Mouse (Mus musculus) heart, adult 2 months (tissue): ENCODE measurements around the gene Zfand4. TPM values are rescaled to one million over a fixed set of nuclear protein-coding genes. Genes with fewer than 3 reads are reported as not detected.

Source experiments
- DNase-seq, 2 experiments: peaks; one replicate each; pipeline ENCODE4 v3.0.0; 2021
- H3K27ac ChIP-seq: fragments of 200-600 bp; 2 replicates; pipeline ENCODE4 v1.8.1; 2022
- H3K27me3 ChIP-seq: fragments of 200-500 bp; 2 replicates; pipeline ENCODE4 v1.6.1; 2012; ENCODE audit warnings: mild to moderate bottlenecking, low read length, inconsistent platforms, mixed read lengths; ENCODE audit not compliant: control insufficient read depth, insufficient read depth
- H3K36me3 ChIP-seq: fragments of 200-500 bp; 2 replicates; pipeline ENCODE4 v1.6.1; 2012; ENCODE audit warnings: low read length, inconsistent platforms; ENCODE audit not compliant: control insufficient read depth, insufficient read depth
- H3K4me1 ChIP-seq: fragments of 200-500 bp; 2 replicates; pipeline ENCODE4 v1.6.1; 2011; ENCODE audit warnings: low read length; ENCODE audit not compliant: control insufficient read depth, insufficient read depth
- H3K4me3 ChIP-seq: fragments of 200-600 bp; 2 replicates; pipeline ENCODE4 v1.8.1; 2022
- H3K79me2 ChIP-seq: fragments of 200-500 bp; replicated peaks from 2 replicates; pipeline ENCODE4 v1.6.1; 2012; ENCODE audit warnings: mild to moderate bottlenecking, inconsistent platforms, low read length, moderate library complexity, mixed read lengths; ENCODE audit not compliant: control insufficient read depth, insufficient read depth
- H3K9ac ChIP-seq: fragments of 200-500 bp; 2 replicates; pipeline ENCODE4 v1.6.1; 2012; ENCODE audit warnings: low read depth, mild to moderate bottlenecking, control low read depth, inconsistent platforms, low read length, mixed read lengths
- CTCF ChIP-seq: fragments of 200-600 bp; IDR thresholded peaks from 2 replicates; pipeline ENCODE4 v1.8.1; 2022; ENCODE audit warnings: antibody characterized with exemption, mild to moderate bottlenecking, moderate library complexity
- EP300 ChIP-seq: fragments of 200-500 bp; IDR thresholded peaks from 2 replicates; pipeline ENCODE4 v1.6.1; 2011; ENCODE audit warnings: low read depth, low read length, control low read depth; ENCODE audit not compliant: insufficient read depth
- POLR2A ChIP-seq: fragments of 200-500 bp; IDR thresholded peaks from 2 replicates; pipeline ENCODE4 v1.6.1; 2011; ENCODE audit warnings: mild to moderate bottlenecking, low read depth, low read length, control low read depth; ENCODE audit not compliant: insufficient read depth
- WGBS: fragments of 180-500 bp; shearing (Covaris S2); methylation state at CpG from one replicate; pipeline ENCODE4 v1.1.7; 2018; 5-methylcytosine and 5-hydroxymethylcytosine counted together
- intact Hi-C: fragments of 180-260 bp; cut with DNase I; formaldehyde crosslinking; loops from one replicate; pipeline ENCODE4 v1.15.1; 2025
- polyA plus RNA-seq: library from polyadenylated mRNA; depleted of rRNA; stranded (reverse); fragments of >200 nt; gene quantifications from 2 replicates; pipeline ENCODE4 v1.2.3, GENCODE M21; 2012
- total RNA-seq, 2 experiments: library from RNA; stranded (reverse); gene quantifications; 2 replicates each; pipeline ENCODE4 v1.2.3; 2021

Zfand4 gene
- total and polyA plus RNA-seq, 3 experiments, result 1.8 to 4.0 (median 3.2) TPM

DNA sequence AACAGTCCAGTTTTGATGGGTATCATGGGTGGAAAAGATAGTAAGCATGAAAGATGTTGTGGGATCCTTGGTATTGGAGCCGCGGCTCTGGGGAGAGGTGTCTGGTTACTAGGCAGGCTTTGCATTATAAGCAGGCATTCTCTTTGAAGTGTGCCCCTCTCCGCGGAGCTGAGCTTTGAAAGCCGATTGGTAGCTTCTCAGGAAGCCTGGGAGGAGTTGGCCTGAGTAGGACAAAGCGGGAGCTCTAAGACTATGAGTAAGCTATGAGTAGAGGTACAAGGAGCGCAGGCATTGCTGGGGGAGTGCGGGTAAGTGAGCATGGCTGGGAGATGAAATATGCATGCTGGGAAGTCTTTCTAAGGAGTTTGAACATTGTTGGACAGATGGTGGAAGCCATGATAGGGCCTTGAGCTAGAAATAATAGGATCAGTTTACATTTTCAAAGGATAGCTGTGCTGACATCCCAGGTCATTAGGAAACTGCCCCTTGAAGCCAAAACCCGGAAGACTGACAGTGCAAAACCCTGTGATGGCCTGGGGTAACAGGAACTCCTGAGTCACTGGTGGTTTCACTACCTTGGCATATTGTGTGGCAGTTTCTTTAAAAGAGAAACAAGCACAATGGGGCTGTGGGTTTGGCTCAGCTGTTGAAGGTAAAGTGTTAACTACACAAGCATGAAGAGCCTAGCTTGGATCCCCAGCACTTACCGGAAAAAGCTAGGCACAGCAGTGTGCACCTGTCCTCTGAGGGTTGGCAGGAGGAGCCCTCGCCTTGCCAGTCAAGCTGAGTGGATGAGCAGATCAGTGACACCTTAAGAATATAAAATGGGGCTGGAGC is 2.5 kb downstream of the Zfand4 start:
- no peak for DNase-seq
- 0 out of 2 replicates have a peak, but pooled peaks cover 2% of the 10 kb centered on the region for H3K79me2 ChIP-seq
- H3K36me3 ChIP-seq, result no peaks in the 10 kb centered on the region
- TF ChIP-seq EP300 (no peak), CTCF (no peak), POLR2A (no peak)
- H3K4me3 ChIP-seq, result no peak overlapping the region
- intact Hi-C loops, result no loop called here
- H3K9ac ChIP-seq, result no peak overlapping the region
- no peaks in the 10 kb centered on the region for H3K27me3 ChIP-seq
- H3K4me1 ChIP-seq, result no peaks in the 10 kb centered on the region
- H3K27ac ChIP-seq, result no peak overlapping the region
- WGBS, result 54% methylated on average over 11 of the region's 11 CpGs

DNA sequence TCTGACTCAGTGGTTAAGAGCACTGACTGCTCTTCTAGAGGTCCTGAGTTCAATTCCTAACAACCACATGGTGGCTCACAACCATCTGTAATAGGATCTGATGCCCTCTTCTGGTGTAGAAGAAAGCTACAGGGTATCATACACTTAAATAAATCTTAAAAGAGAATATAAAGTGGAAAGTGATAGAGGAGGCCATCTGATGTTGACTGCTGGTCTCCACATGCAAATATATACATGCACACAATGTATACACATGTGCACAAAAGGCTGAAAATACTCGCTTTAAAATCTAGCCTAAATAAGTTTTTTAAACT is 3.0 kb downstream of the Zfand4 start:
- Histone ChIP-seq H3K4me1 (no peaks in the 10 kb centered on the region), H3K79me2 (0 out of 2 replicates have a peak, but pooled peaks cover 2% of the 10 kb centered on the region), H3K27ac (no peak overlapping the region), H3K4me3 (no peak overlapping the region), H3K36me3 (no peaks in the 10 kb centered on the region), H3K27me3 (no peaks in the 10 kb centered on the region), H3K9ac (no peak overlapping the region)
- TF ChIP-seq CTCF, result peak; percentile 31; the same call in 1 of the 2 replicates
- no peak for TF ChIP-seq EP300
- TF ChIP-seq POLR2A, result no peak
- 98% methylated on average over 1 of the region's 1 CpGs for WGBS
- no peak for DNase-seq
- intact Hi-C loops, result no loop called here

DNA sequence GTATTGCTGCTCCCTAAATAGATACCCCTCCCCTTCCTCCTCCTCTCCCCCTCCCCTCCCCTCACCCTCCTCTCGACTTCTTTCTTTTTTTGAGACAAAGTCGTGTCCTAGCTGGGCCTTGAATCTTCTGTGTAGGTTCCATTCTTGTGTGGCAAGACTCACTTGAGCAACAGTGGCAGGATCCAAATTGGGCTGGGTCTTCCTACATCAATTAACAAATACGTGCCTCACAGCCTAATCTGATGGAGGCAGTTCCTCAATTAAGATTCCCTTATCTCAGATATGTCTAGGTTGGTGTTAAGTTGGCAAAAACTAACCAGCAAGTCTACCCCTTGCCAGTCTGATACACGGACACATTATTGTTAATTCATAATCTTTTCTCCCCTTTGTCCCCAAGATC is 11.7 kb downstream of the Zfand4 start:
- H3K79me2 ChIP-seq, result no peaks in the 10 kb centered on the region
- intact Hi-C loops, result no loop called here
- no peak for TF ChIP-seq POLR2A
- no peak for TF ChIP-seq EP300
- no peak for TF ChIP-seq CTCF

DNA sequence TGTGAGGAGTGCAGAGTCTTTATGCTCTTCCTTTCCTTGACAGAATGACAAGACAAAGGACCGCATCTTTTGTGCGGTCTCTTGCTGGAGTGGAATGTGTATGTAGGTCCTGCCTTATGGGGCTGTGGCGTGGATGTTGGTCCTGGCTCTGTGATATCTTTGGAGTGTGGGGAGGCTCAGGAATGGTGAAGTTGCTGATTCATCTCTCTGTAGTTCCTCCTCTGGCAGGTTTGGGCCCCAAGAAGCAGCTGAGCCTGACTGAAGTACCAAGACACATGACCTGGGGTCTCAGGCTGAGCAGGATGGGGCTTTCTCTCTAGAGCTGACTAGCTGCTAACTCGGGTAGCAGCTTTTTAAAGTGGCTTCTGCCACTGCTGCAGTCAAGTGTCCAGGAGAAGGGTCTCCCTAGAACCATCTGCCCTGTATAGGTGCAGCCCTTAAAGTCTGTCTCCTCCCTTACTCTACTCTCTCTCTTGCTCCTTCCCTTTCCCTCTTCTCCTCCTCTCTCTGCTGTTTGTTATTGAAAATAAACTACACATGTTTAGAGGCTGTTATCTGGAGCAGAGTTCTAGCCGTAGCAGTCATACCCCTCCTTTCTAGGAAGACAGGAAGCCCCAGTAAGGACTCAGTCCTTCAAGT is 14.8 kb downstream of the Zfand4 start:
- Histone ChIP-seq H3K79me2 (no peaks in the 10 kb centered on the region), H3K9ac (no peak overlapping the region), H3K36me3 (no peaks in the 10 kb centered on the region), H3K27ac (no peak overlapping the region), H3K4me3 (no peak overlapping the region), H3K4me1 (no peaks in the 10 kb centered on the region), H3K27me3 (no peaks in the 10 kb centered on the region)
- intact Hi-C loops, result no loop called here
- DNase-seq, result no peak
- no peak for TF ChIP-seq EP300
- TF ChIP-seq POLR2A, result no peak
- no peak for TF ChIP-seq CTCF
- 72% methylated on average over 5 of the region's 5 CpGs for WGBS

More for the DNA sequence above, 11.7 kb downstream of the Zfand4 start:
- H3K4me3 ChIP-seq, result no peak overlapping the region
- WGBS, result 72% methylated on average over 4 of the region's 4 CpGs
- H3K4me1 ChIP-seq, result no peaks in the 10 kb centered on the region
- H3K27me3 ChIP-seq, result no peaks in the 10 kb centered on the region
- H3K9ac ChIP-seq, result no peak overlapping the region
- no peak overlapping the region for H3K27ac ChIP-seq
- no peak for DNase-seq
- no peaks in the 10 kb centered on the region for H3K36me3 ChIP-seq

DNA sequence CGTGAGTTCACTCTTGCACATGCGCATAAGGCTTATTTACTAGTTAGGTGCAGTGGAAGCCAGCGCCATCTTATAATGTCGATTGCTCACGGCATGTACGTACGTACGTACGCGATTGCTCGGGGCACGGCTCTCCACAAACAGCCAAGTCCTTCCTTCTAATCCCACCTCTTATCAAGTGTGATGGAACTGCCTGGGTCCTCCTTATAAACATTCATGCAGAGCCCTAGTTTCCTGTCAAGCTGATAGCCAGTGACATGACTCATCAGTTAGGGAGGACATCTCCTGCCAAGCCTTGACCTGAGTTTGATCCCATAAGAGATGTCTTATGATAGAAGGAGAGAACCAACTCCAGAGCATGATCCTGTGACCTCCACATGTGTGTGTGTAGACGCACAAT is 17.0 kb downstream of the Zfand4 start:
- no peak overlapping the region for H3K27ac ChIP-seq
- H3K4me1 ChIP-seq, result no peaks in the 10 kb centered on the region
- no peak for TF ChIP-seq POLR2A
- no peak for TF ChIP-seq CTCF
- TF ChIP-seq EP300, result no peak
- no peak overlapping the region for H3K4me3 ChIP-seq
- H3K9ac ChIP-seq, result no peak overlapping the region
- no peaks in the 10 kb centered on the region for H3K79me2 ChIP-seq
- intact Hi-C loops, result no loop called here
- 95% methylated on average over 13 of the region's 13 CpGs for WGBS
- DNase-seq, result no peak
- no peaks in the 10 kb centered on the region for H3K27me3 ChIP-seq
- no peaks in the 10 kb centered on the region for H3K36me3 ChIP-seq

DNA sequence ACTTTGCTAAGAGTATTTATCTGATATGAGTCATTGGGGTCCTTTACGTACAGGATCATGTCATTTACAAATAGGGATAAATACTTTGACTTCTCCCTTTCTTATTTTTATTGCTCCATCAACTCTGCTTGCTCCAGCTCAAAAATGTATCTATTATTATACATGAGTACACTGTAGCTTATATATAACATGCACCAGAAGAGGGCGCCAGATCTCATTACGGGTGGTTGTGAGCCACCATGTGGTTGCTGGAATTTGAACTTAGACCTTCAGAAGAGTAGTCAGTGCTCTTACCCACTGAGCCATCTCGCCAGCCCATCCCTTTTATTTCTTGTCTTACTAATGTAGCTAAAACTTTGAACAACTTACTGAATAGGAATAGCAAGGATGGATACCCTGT is 18.5 kb downstream of the Zfand4 start:
- no peak overlapping the region for H3K4me3 ChIP-seq
- intact Hi-C loops, result no loop called here
- no peaks in the 10 kb centered on the region for H3K79me2 ChIP-seq
- no peak overlapping the region for H3K27ac ChIP-seq
- no peak overlapping the region for H3K9ac ChIP-seq
- DNase-seq, result no peak
- WGBS, result 59% methylated on average over 4 of the region's 4 CpGs
- H3K27me3 ChIP-seq, result no peaks in the 10 kb centered on the region
- no peaks in the 10 kb centered on the region for H3K36me3 ChIP-seq
- no peaks in the 10 kb centered on the region; the same call in 1 of the 2 replicates for H3K4me1 ChIP-seq
- TF ChIP-seq EP300, result no peak
- TF ChIP-seq CTCF, result peak; percentile 46
